Comparison of ENCODE assay signal across 8 mouse cellular contexts in genomic region chr16:91011847-91012246, GRCm38 (mm10). TPM values are rescaled to one million over a fixed set of nuclear protein-coding genes. Genes with fewer than 3 reads are reported as not detected.
DNase-seq lines count a peak whose midpoint lies in the region; ATAC-seq and TF ChIP-seq lines count a peak whose summit lies in the region.

No protein-coding gene starts in this region.

- no peak for TF ChIP-seq EP300 in liver, embryonic 14.5 days (IDR thresholded peaks at IDR 0.05; ENCODE audit: low read depth)

- ATAC-seq in forebrain, embryonic 15.5 days (replicated peaks), result no peak
- ATAC-seq in liver, embryonic 14.5 days (ENCODE audit: insufficient read depth), result no peak
- ATAC-seq in stomach, embryonic 16.5 days (ENCODE audit: insufficient read depth, low FRiP score), result no peak

- DNase-seq in spleen, adult 2 months (ENCODE audit: low read depth in 1 of 2, low spot score in 2 of 2), result peak in 1 of 2 experiments; percentile 69
- DNase-seq in spleen, postnatal 4 days (ENCODE audit: low spot score in 2 of 2), result no peak
- peak in 1 of 3 experiments; percentile 31 for DNase-seq in liver, embryonic 14.5 days (ENCODE audit: low read depth in 3 of 3, low spot score in 3 of 3)
- DNase-seq in spleen, postnatal 10 days (ENCODE audit: low spot score in 2 of 2), result no peak
- DNase-seq in thymus, adult 18-20 months, result no peak
- DNase-seq in right cerebral cortex, postnatal 14 days, result no peak

- peak overlapping the region; percentile 88; the same call in 1 of the 2 replicates for H3K4me3 ChIP-seq in spleen, adult 2 months (ENCODE audit: extremely low read depth, insufficient read depth, insufficient read length)
- peak overlapping the region; percentile 97 for H3K4me3 ChIP-seq in forebrain, embryonic 15.5 days
- H3K4me3 ChIP-seq in liver, embryonic 14.5 days (ENCODE audit: insufficient read depth in 1 of 2, low read depth in 2 of 2, low read length in 2 of 2), result peak overlapping the region in 1 of 2 experiments; percentile 80; a peak in 3 of 4 replicates
- H3K4me3 ChIP-seq in stomach, embryonic 16.5 days (replicated peaks; ENCODE audit: low read length), result peak overlapping the region; percentile 98

- H3K4me2 ChIP-seq in forebrain, embryonic 15.5 days (replicated peaks), result peak overlapping the region; percentile 59
- peak overlapping the region; percentile 74 for H3K4me2 ChIP-seq in liver, embryonic 14.5 days (ENCODE audit: low read depth)
- peak overlapping the region; percentile 60 for H3K4me2 ChIP-seq in stomach, embryonic 16.5 days (ENCODE audit: low read depth, low read length)

- no peak for TF ChIP-seq CTCF in spleen, adult 2 months (IDR thresholded peaks at IDR 0.05; ENCODE audit: extremely low read depth, insufficient read depth, insufficient read length, insufficient replicate concordance)
- no peak for TF ChIP-seq CTCF in liver, embryonic 14.5 days (IDR thresholded peaks at IDR 0.05; ENCODE audit: low read depth)

- H3K27me3 ChIP-seq in spleen, adult 2 months (ENCODE audit: control insufficient read depth, insufficient read depth, low read length), result no peaks in the 10 kb centered on the region
- no peaks in the 10 kb centered on the region for H3K27me3 ChIP-seq in forebrain, embryonic 15.5 days
- no peaks in the 10 kb centered on the region for H3K27me3 ChIP-seq in liver, embryonic 14.5 days (ENCODE audit: control insufficient read depth, insufficient read depth, low read length)
- H3K27me3 ChIP-seq in stomach, embryonic 16.5 days (ENCODE audit: control insufficient read depth, insufficient read depth, low read length), result no peaks in the 10 kb centered on the region

- H3K9me3 ChIP-seq in forebrain, embryonic 15.5 days, result no peaks in the 10 kb centered on the region
- no peaks in the 10 kb centered on the region for H3K9me3 ChIP-seq in liver, embryonic 14.5 days (ENCODE audit: control insufficient read depth, low read length)
- H3K9me3 ChIP-seq in stomach, embryonic 16.5 days (replicated peaks; ENCODE audit: control insufficient read depth, low read length), result no peaks in the 10 kb centered on the region

- H3K4me1 ChIP-seq in spleen, adult 2 months (ENCODE audit: control insufficient read depth, insufficient read depth, insufficient read length), result no peaks in the 10 kb centered on the region
- peaks cover 19% of the 10 kb centered on the region for H3K4me1 ChIP-seq in forebrain, embryonic 15.5 days
- peaks cover 8 to 11% of the 10 kb centered on the region in 2 experiments for H3K4me1 ChIP-seq in liver, embryonic 14.5 days (replicated peaks; ENCODE audit: control insufficient read depth in 2 of 2, insufficient read depth in 2 of 2, low read length in 1 of 2)
- H3K4me1 ChIP-seq in stomach, embryonic 16.5 days (ENCODE audit: control insufficient read depth, insufficient read depth, low read length), result peaks cover 6% of the 10 kb centered on the region; the same call in 1 of the 2 replicates

- WGBS in spleen, adult 2 months, result 0% methylated on average over 3 of the region's 3 CpGs
- WGBS in forebrain, embryonic 15.5 days, result 30% methylated on average over 3 of the region's 3 CpGs
- 4% methylated on average over 3 of the region's 3 CpGs for WGBS in liver, embryonic 14.5 days (ENCODE audit: insufficient replicate concordance)
- WGBS in stomach, embryonic 16.5 days, result 25% methylated on average over 3 of the region's 3 CpGs

- H3K9ac ChIP-seq in forebrain, embryonic 15.5 days (replicated peaks), result peak overlapping the region; percentile 73
- H3K9ac ChIP-seq in liver, embryonic 14.5 days (replicated peaks), result peak overlapping the region; percentile 72; the same call in 1 of the 2 replicates
- peak overlapping the region; percentile 91; the same call in 1 of the 2 replicates for H3K9ac ChIP-seq in stomach, embryonic 16.5 days (ENCODE audit: low read length)

- peak overlapping the region; percentile 94 for H3K27ac ChIP-seq in spleen, adult 2 months (ENCODE audit: insufficient read depth, low read length)
- H3K27ac ChIP-seq in forebrain, embryonic 15.5 days (replicated peaks), result peak overlapping the region; percentile 96
- no peak overlapping the region; the same call in 1 of the 2 replicates for H3K27ac ChIP-seq in liver, embryonic 14.5 days
- H3K27ac ChIP-seq in stomach, embryonic 16.5 days (ENCODE audit: low read length), result peak overlapping the region; percentile 89

- no peak for TF ChIP-seq POLR2A in spleen, adult 2 months (IDR thresholded peaks at IDR 0.05; ENCODE audit: low read depth, low read length)

- H3K36me3 ChIP-seq in spleen, adult 2 months (ENCODE audit: control insufficient read depth, insufficient read depth, low read length), result peaks cover 11% of the 10 kb centered on the region; the same call in 1 of the 2 replicates
- peaks cover 34% of the 10 kb centered on the region for H3K36me3 ChIP-seq in forebrain, embryonic 15.5 days
- H3K36me3 ChIP-seq in liver, embryonic 14.5 days (replicated peaks; ENCODE audit: control insufficient read depth, insufficient read depth, low read depth), result peaks cover 17% of the 10 kb centered on the region
- H3K36me3 ChIP-seq in stomach, embryonic 16.5 days (ENCODE audit: control insufficient read depth, insufficient read depth, low read length), result peaks cover 6% of the 10 kb centered on the region; the same call in 1 of the 2 replicates

RNA-seq across cellular contexts. Expression of gene Synj1, which starts 0.7 kb away (rescaled TPM):
- polyA plus RNA-seq in spleen, adult 2 months (2012; rRNA removed), result 25.1 and 32.9 TPM in 2 replicates
- polyA plus RNA-seq in forebrain, embryonic 15.5 days (2015; fragmentation: Nextera tagmentation; extraction: Ambion mirVana), result 33.7 and 36.0 TPM in 2 replicates
- 13.8 and 14.6 TPM in 2 replicates for polyA plus RNA-seq in liver, embryonic 14.5 days (2012; rRNA removed)
- 21.4 and 21.9 TPM in 2 replicates for polyA plus RNA-seq in liver, embryonic 14.5 days (2014; fragmentation: Nextera tagmentation; extraction: Ambion mirVana)
- polyA plus RNA-seq in stomach, embryonic 16.5 days (2015; fragmentation: Nextera tagmentation; extraction: Ambion mirVana), result 9.7 and 14.6 TPM in 2 replicates

RNA-seq across cellular contexts. Expression of gene Paxbp1, which starts 32.5 kb away (rescaled TPM):
- 10.4 and 11.9 TPM in 2 replicates for polyA plus RNA-seq in spleen, adult 2 months (2012; rRNA removed)
- polyA plus RNA-seq in forebrain, embryonic 15.5 days (2015; fragmentation: Nextera tagmentation; extraction: Ambion mirVana), result 79.5 and 86.3 TPM in 2 replicates
- 17.4 and 25.9 TPM in 2 replicates for polyA plus RNA-seq in liver, embryonic 14.5 days (2012; rRNA removed)
- 14.8 and 16.5 TPM in 2 replicates for polyA plus RNA-seq in liver, embryonic 14.5 days (2014; fragmentation: Nextera tagmentation; extraction: Ambion mirVana)
- polyA plus RNA-seq in stomach, embryonic 16.5 days (2015; fragmentation: Nextera tagmentation; extraction: Ambion mirVana), result 43.3 and 46.5 TPM in 2 replicates
